Mouse (Mus musculus): ENCODE data around the gene Tmem256. TPM values are rescaled to one million over a fixed set of nuclear protein-coding genes. Genes with fewer than 3 reads are reported as not detected.

The Tmem256 gene
- polyA plus RNA-seq, 1 experiment from 2014 or later = 272 TPM

DNA sequence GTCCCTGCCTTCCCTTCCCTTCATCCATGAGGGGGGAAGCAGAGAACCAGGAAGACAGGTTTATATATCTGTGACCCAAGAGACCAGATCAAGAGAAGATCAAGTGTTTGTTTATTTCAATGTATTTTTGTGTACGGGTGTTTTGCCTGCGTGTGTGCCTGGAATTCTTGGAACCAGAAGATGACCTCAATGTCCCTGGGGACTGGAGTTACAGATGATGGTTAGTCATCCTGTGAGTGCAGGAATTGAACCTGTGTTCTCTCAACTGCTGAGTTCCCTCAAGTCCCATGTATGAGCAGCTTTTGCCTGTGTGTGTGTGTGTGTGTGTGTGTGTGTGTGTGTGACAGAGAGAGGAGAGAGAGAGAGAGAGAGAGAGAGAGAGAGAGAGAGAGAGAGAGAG lies 30.7 kb upstream of the Tmem256 start:
- H3K4me2 ChIP-seq (ENCODE audit: low read length) = no peak overlapping the region
- H3K27me3 ChIP-seq (replicated peaks; ENCODE audit: control insufficient read depth, insufficient read depth, low read length) = peaks cover 19% of the 10 kb centered on the region
- H3K9ac ChIP-seq (replicated peaks; ENCODE audit: low read depth, low read length) = no peak overlapping the region
- 85% methylated on average over 2 of the region's 2 CpGs for WGBS
- H3K27ac ChIP-seq (ENCODE audit: low read length) = no peak overlapping the region
- H3K9me3 ChIP-seq (ENCODE audit: control insufficient read depth, low read length) = no peaks in the 10 kb centered on the region
- H3K4me3 ChIP-seq (replicated peaks; ENCODE audit: low read length) = no peak overlapping the region
- ATAC-seq = no peak
- no peaks in the 10 kb centered on the region for H3K36me3 ChIP-seq (ENCODE audit: control insufficient read depth, insufficient read depth)
- peaks cover 24% of the 10 kb centered on the region for H3K4me1 ChIP-seq (replicated peaks; ENCODE audit: control insufficient read depth, insufficient read depth, low read length)

DNA sequence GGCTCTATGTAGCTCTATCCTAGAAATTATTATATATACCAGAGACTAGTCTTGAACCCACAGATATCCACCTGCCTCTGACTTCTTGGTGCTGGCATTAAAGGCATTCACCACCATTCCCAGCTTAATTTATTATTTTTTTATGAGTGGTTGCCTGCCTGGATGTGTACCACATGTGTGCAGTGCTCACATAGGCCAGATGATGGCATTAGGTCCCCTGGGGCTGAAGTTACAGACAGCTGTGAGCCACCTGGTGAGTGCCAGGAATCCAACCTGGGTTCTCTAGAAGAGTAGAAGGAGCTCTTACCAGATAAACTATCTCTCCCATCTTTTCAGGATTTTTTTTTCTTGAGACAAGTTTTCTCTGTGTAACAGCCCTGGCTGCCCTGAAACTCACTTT lies 28.0 kb upstream of the Tmem256 start:
- no peaks in the 10 kb centered on the region for H3K9me3 ChIP-seq (ENCODE audit: control insufficient read depth, low read length)
- no peaks in the 10 kb centered on the region for H3K36me3 ChIP-seq (ENCODE audit: control insufficient read depth, insufficient read depth)
- H3K27me3 ChIP-seq (replicated peaks; ENCODE audit: control insufficient read depth, insufficient read depth, low read length) = peaks cover 6% of the 10 kb centered on the region
- no peak overlapping the region for H3K27ac ChIP-seq (ENCODE audit: low read length)
- H3K4me1 ChIP-seq (replicated peaks; ENCODE audit: control insufficient read depth, insufficient read depth, low read length) = no peaks in the 10 kb centered on the region
- H3K9ac ChIP-seq (replicated peaks; ENCODE audit: low read depth, low read length) = no peak overlapping the region
- no peak overlapping the region for H3K4me3 ChIP-seq (replicated peaks; ENCODE audit: low read length)
- ATAC-seq = no peak
- H3K4me2 ChIP-seq (ENCODE audit: low read length) = no peak overlapping the region

- Histone ChIP-seq H3K27ac (ENCODE audit: low read length) (no peak within 1 kb of the TSS), H3K36me3 (ENCODE audit: control insufficient read depth, insufficient read depth) (no peaks in the 10 kb centered on the region), H3K4me3 (replicated peaks; ENCODE audit: low read length) (no peak within 1 kb of the TSS), H3K4me1 (replicated peaks; ENCODE audit: control insufficient read depth, insufficient read depth, low read length) (no peaks in the 10 kb centered on the region), H3K4me2 (ENCODE audit: low read length) (no peak within 1 kb of the TSS), H3K9ac (replicated peaks; ENCODE audit: low read depth, low read length) (no peak within 1 kb of the TSS), H3K9me3 (ENCODE audit: control insufficient read depth, low read length) (no peaks in the 10 kb centered on the region), H3K27me3 (replicated peaks; ENCODE audit: control insufficient read depth, insufficient read depth, low read length) (no peaks in the 10 kb centered on the region)
- WGBS = 66% methylated on average over 10 of the region's 10 CpGs
- ATAC-seq = no peak
Observed at GRCm38 (mm10) chr11:69815155-69815554, 23.2 kb upstream of the Tmem256 start, which contains the start of gene Gm39566. Gm39566 (minus strand) TSS chr11:69815298.

DNA sequence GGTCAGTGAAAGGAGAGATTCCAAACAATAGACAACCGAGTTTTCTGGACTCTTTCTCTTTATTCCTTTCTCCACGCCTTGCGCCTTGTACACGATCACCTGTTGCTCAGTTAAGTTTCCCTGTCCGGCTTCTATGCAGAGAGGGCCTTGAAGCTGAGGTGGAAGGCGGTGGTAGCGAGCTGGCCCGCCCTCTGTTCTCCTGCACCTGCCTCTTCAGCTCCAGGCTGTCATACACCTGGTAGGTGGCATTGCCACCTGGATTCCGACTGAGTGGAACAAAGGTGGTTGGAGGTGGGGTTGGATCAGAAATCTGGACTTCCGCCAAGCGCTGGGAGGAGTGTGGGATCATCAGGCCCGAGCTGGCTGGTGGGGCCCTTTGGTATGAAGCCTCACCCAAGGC lies 21.8 kb upstream of the Tmem256 start:
- no peak overlapping the region for H3K4me2 ChIP-seq (ENCODE audit: low read length)
- no peak overlapping the region for H3K9ac ChIP-seq (replicated peaks; ENCODE audit: low read depth, low read length)
- no peak overlapping the region for H3K27ac ChIP-seq (ENCODE audit: low read length)
- 92% methylated on average over 12 of the region's 12 CpGs for WGBS
- no peak for ATAC-seq
- no peaks in the 10 kb centered on the region for H3K9me3 ChIP-seq (ENCODE audit: control insufficient read depth, low read length)
- no peak overlapping the region for H3K4me3 ChIP-seq (replicated peaks; ENCODE audit: low read length)
- H3K36me3 ChIP-seq (ENCODE audit: control insufficient read depth, insufficient read depth) = no peaks in the 10 kb centered on the region
- H3K27me3 ChIP-seq (replicated peaks; ENCODE audit: control insufficient read depth, insufficient read depth, low read length) = no peaks in the 10 kb centered on the region
- no peaks in the 10 kb centered on the region for H3K4me1 ChIP-seq (replicated peaks; ENCODE audit: control insufficient read depth, insufficient read depth, low read length)

GRCm38 (mm10) chr11:69818365-69818764 lies 19.9 kb upstream of the Tmem256 start, which contains the start of gene Spem2:
Spem2 (minus strand) TSS chr11:69818465.
- H3K4me2 ChIP-seq (ENCODE audit: low read length) = no peak within 1 kb of the TSS
- ATAC-seq = no peak
- WGBS = 88% methylated on average over 2 of the region's 2 CpGs
- no peaks in the 10 kb centered on the region for H3K4me1 ChIP-seq (replicated peaks; ENCODE audit: control insufficient read depth, insufficient read depth, low read length)
- H3K9me3 ChIP-seq (ENCODE audit: control insufficient read depth, low read length) = no peaks in the 10 kb centered on the region
- no peaks in the 10 kb centered on the region for H3K27me3 ChIP-seq (replicated peaks; ENCODE audit: control insufficient read depth, insufficient read depth, low read length)
- H3K9ac ChIP-seq (replicated peaks; ENCODE audit: low read depth, low read length) = no peak within 1 kb of the TSS
- H3K4me3 ChIP-seq (replicated peaks; ENCODE audit: low read length) = no peak within 1 kb of the TSS
- no peaks in the 10 kb centered on the region for H3K36me3 ChIP-seq (ENCODE audit: control insufficient read depth, insufficient read depth)
- no peak within 1 kb of the TSS for H3K27ac ChIP-seq (ENCODE audit: low read length)

- H3K9ac ChIP-seq (replicated peaks; ENCODE audit: low read depth, low read length) = no peak overlapping the region
- H3K27me3 ChIP-seq (replicated peaks; ENCODE audit: control insufficient read depth, insufficient read depth, low read length) = no peaks in the 10 kb centered on the region
- no peak for ATAC-seq
- H3K9me3 ChIP-seq (ENCODE audit: control insufficient read depth, low read length) = no peaks in the 10 kb centered on the region
- H3K27ac ChIP-seq (ENCODE audit: low read length) = no peak overlapping the region
- H3K4me3 ChIP-seq (replicated peaks; ENCODE audit: low read length) = no peak overlapping the region
- H3K4me2 ChIP-seq (ENCODE audit: low read length) = no peak overlapping the region
- H3K4me1 ChIP-seq (replicated peaks; ENCODE audit: control insufficient read depth, insufficient read depth, low read length) = no peaks in the 10 kb centered on the region
- 92% methylated on average over 8 of the region's 8 CpGs for WGBS
- H3K36me3 ChIP-seq (ENCODE audit: control insufficient read depth, insufficient read depth) = peaks cover under 1% of the 10 kb centered on the region; the same call in 1 of the 2 replicates
Observed at GRCm38 (mm10) chr11:69818871-69819270, 19.4 kb upstream of the Tmem256 start.

- H3K36me3 ChIP-seq (ENCODE audit: control insufficient read depth, insufficient read depth) = peaks cover 19% of the 10 kb centered on the region
- H3K4me3 ChIP-seq (replicated peaks; ENCODE audit: low read length) = no peak within 1 kb of the TSS
- H3K27me3 ChIP-seq (replicated peaks; ENCODE audit: control insufficient read depth, insufficient read depth, low read length) = no peaks in the 10 kb centered on the region
- WGBS = 86% methylated on average over 3 of the region's 3 CpGs
- no peak within 1 kb of the TSS for H3K4me2 ChIP-seq (ENCODE audit: low read length)
- H3K27ac ChIP-seq (ENCODE audit: low read length) = no peak within 1 kb of the TSS
- ATAC-seq = no peak
- no peaks in the 10 kb centered on the region for H3K9me3 ChIP-seq (ENCODE audit: control insufficient read depth, low read length)
- no peaks in the 10 kb centered on the region for H3K4me1 ChIP-seq (replicated peaks; ENCODE audit: control insufficient read depth, insufficient read depth, low read length)
- no peak within 1 kb of the TSS for H3K9ac ChIP-seq (replicated peaks; ENCODE audit: low read depth, low read length)
Observed at GRCm38 (mm10) chr11:69822080-69822479, 16.2 kb upstream of the Tmem256 start, which contains the start of gene Spem1. Spem1 (minus strand) TSS chr11:69822180.

GRCm38 (mm10) chr11:69823456-69823855 lies 14.9 kb upstream of the Tmem256 start:
- H3K9me3 ChIP-seq (ENCODE audit: control insufficient read depth, low read length) = no peaks in the 10 kb centered on the region
- 80% methylated on average over 2 of the region's 2 CpGs for WGBS
- no peak overlapping the region for H3K4me2 ChIP-seq (ENCODE audit: low read length)
- no peaks in the 10 kb centered on the region for H3K4me1 ChIP-seq (replicated peaks; ENCODE audit: control insufficient read depth, insufficient read depth, low read length)
- H3K9ac ChIP-seq (replicated peaks; ENCODE audit: low read depth, low read length) = no peak overlapping the region
- ATAC-seq = no peak
- no peaks in the 10 kb centered on the region for H3K27me3 ChIP-seq (replicated peaks; ENCODE audit: control insufficient read depth, insufficient read depth, low read length)
- peaks cover 32% of the 10 kb centered on the region for H3K36me3 ChIP-seq (ENCODE audit: control insufficient read depth, insufficient read depth)
- H3K27ac ChIP-seq (ENCODE audit: low read length) = no peak overlapping the region
- no peak overlapping the region for H3K4me3 ChIP-seq (replicated peaks; ENCODE audit: low read length)

GRCm38 (mm10) chr11:69828832-69829231 lies 9.5 kb upstream of the Tmem256 start:
- ATAC-seq = no peak
- Histone ChIP-seq H3K4me3 (replicated peaks; ENCODE audit: low read length) (no peak overlapping the region), H3K9ac (replicated peaks; ENCODE audit: low read depth, low read length) (no peak overlapping the region)

GRCm38 (mm10) chr11:69833554-69833953 lies 4.8 kb upstream of the Tmem256 start:
- Histone ChIP-seq H3K4me2 (ENCODE audit: low read length) (peak overlapping the region; percentile 93), H3K27me3 (replicated peaks; ENCODE audit: control insufficient read depth, insufficient read depth, low read length) (no peaks in the 10 kb centered on the region), H3K9me3 (ENCODE audit: control insufficient read depth, low read length) (no peaks in the 10 kb centered on the region), H3K4me3 (replicated peaks; ENCODE audit: low read length) (peak overlapping the region; percentile 79), H3K9ac (replicated peaks; ENCODE audit: low read depth, low read length) (peak overlapping the region; percentile 92), H3K36me3 (ENCODE audit: control insufficient read depth, insufficient read depth) (peaks cover 7% of the 10 kb centered on the region; the same call in 1 of the 2 replicates), H3K27ac (ENCODE audit: low read length) (no peak overlapping the region), H3K4me1 (replicated peaks; ENCODE audit: control insufficient read depth, insufficient read depth, low read length) (peaks cover 31% of the 10 kb centered on the region)
- 54% methylated on average over 8 of the region's 8 CpGs for WGBS
- no peak for ATAC-seq

More at GRCm38 (mm10) chr11:69828832-69829231, 9.5 kb upstream of the Tmem256 start:
- Histone ChIP-seq H3K36me3 (ENCODE audit: control insufficient read depth, insufficient read depth) (peaks cover 39% of the 10 kb centered on the region), H3K9me3 (ENCODE audit: control insufficient read depth, low read length) (no peaks in the 10 kb centered on the region), H3K4me2 (ENCODE audit: low read length) (no peak overlapping the region), H3K27me3 (replicated peaks; ENCODE audit: control insufficient read depth, insufficient read depth, low read length) (no peaks in the 10 kb centered on the region), H3K4me1 (replicated peaks; ENCODE audit: control insufficient read depth, insufficient read depth, low read length) (peaks cover 8% of the 10 kb centered on the region), H3K27ac (ENCODE audit: low read length) (no peak overlapping the region)
- 51% methylated on average over 5 of the region's 5 CpGs for WGBS
